Mouse (Mus musculus): Measurements from ENCODE around the gene Zfp940. TPM values are rescaled to one million over a fixed set of nuclear protein-coding genes. Genes with fewer than 3 reads are reported as not detected.
"Not testable (repeated sequence)": the region's sequence is repeated elsewhere in the genome, so short reads cannot be mapped to it uniquely, and the experiment has no call there.

Zfp940 gene
- 1 to 10 TPM; 2.3 TPM for total RNA-seq (2021)
- long read RNA-seq, experiment 1, partial matches to known transcripts, result 0 of 2 reads
- long read RNA-seq, experiment 1, other reads (novel, unspliced or antisense), result 2 of 2 reads
- long read RNA-seq, experiment 2, partial matches to known transcripts, result 0 of 3 reads
- long read RNA-seq, experiment 2, other reads (novel, unspliced or antisense), result 2 of 3 reads

GRCm38 (mm10) chr7:29853219-29853842, at the start of gene Zfp940:
Zfp940 (minus strand) TSS chr7:29853669.
- DNase-seq (ENCODE audit: low spot score), result peak; percentile 86

- no peak for DNase-seq (ENCODE audit: low spot score)
These were observed 44.9 kb upstream of the Zfp940 start for GRCm38 (mm10) chr7:29898351-29898750.

- DNase-seq (ENCODE audit: low spot score), result no peak
These were observed 39.3 kb upstream of the Zfp940 start for GRCm38 (mm10) chr7:29892756-29893155.

- no peak for DNase-seq (ENCODE audit: low spot score)
These were observed 37.0 kb upstream of the Zfp940 start for GRCm38 (mm10) chr7:29890501-29890900.

GRCm38 (mm10) chr7:29880916-29881315, 27.4 kb upstream of the Zfp940 start:
- no peak for DNase-seq (ENCODE audit: low spot score)

- no peak for DNase-seq (ENCODE audit: low spot score)
These were observed 26.6 kb upstream of the Zfp940 start for GRCm38 (mm10) chr7:29880056-29880455.

GRCm38 (mm10) chr7:29877561-29877960, 24.1 kb upstream of the Zfp940 start:
- not testable (repeated sequence) for DNase-seq (ENCODE audit: low spot score)

GRCm38 (mm10) chr7:29874256-29874655, 20.8 kb upstream of the Zfp940 start:
- no peak for DNase-seq (ENCODE audit: low spot score)

- DNase-seq (ENCODE audit: low spot score), result no peak
These were observed 8.2 kb upstream of the Zfp940 start for GRCm38 (mm10) chr7:29861660-29862059.

GRCm38 (mm10) chr7:29859532-29860517, 6.4 kb upstream of the Zfp940 start, which contains the start of gene Zfp420:
Zfp420 (plus strand) TSS chr7:29859979.
- peak; percentile 93 for DNase-seq (ENCODE audit: low spot score)

GRCm38 (mm10) chr7:29852831-29853218, 644 bp downstream of the Zfp940 start:
- no peak for DNase-seq (ENCODE audit: low spot score)

GRCm38 (mm10) chr7:29844616-29845015, 8.9 kb downstream of the Zfp940 start:
- no peak for DNase-seq (ENCODE audit: low spot score)

GRCm38 (mm10) chr7:29842105-29842504, 11.4 kb downstream of the Zfp940 start:
- DNase-seq (ENCODE audit: low spot score), result no peak

GRCm38 (mm10) chr7:29839256-29839655, 14.2 kb downstream of the Zfp940 start:
- no peak for DNase-seq (ENCODE audit: low spot score)

- DNase-seq (ENCODE audit: low spot score), result no peak
These were observed 16.7 kb downstream of the Zfp940 start for GRCm38 (mm10) chr7:29836816-29837215.

- no peak for DNase-seq (ENCODE audit: low spot score)
These were observed 23.7 kb downstream of the Zfp940 start for GRCm38 (mm10) chr7:29829804-29830203.

- no peak for DNase-seq (ENCODE audit: low spot score)
These were observed 25.5 kb downstream of the Zfp940 start for GRCm38 (mm10) chr7:29828001-29828400.

GRCm38 (mm10) chr7:29818619-29819254, 34.7 kb downstream of the Zfp940 start:
- DNase-seq (ENCODE audit: low spot score), result peak; percentile 83

- peak; percentile 92 for DNase-seq (ENCODE audit: low spot score)
These were observed 37.5 kb downstream of the Zfp940 start, which contains the start of gene Zfp790 for GRCm38 (mm10) chr7:29815910-29816429. Zfp790 (plus strand) TSS chr7:29816114.

GRCm38 (mm10) chr7:29815061-29815784, 38.2 kb downstream of the Zfp940 start:
- no peak for DNase-seq (ENCODE audit: low spot score)

- DNase-seq (ENCODE audit: low spot score), result no peak
These were observed 39.1 kb downstream of the Zfp940 start for GRCm38 (mm10) chr7:29814381-29814780.
